Mouse (Mus musculus): Measurements from ENCODE around the gene Slco2a1. TPM values are rescaled to one million over a fixed set of nuclear protein-coding genes. Genes with fewer than 3 reads are reported as not detected.

Slco2a1 gene
- total and polyA plus RNA-seq, 3 experiments = 0.01 to 0.11 TPM; not detected in 1

GRCm38 (mm10) chr9:103113351-103113750 is 124.8 kb downstream of the Slco2a1 start:
- no peak for DNase-seq (ENCODE audit: low spot score)
- Histone ChIP-seq H3K27me3 (ENCODE audit: insufficient read depth, low read length) (peaks cover 49% of the 10 kb centered on the region), H3K36me3 (replicated peaks) (no peaks in the 10 kb centered on the region), H3K4me1 (ENCODE audit: insufficient read depth, low read depth, low read length) (no peaks in the 10 kb centered on the region), H3K4me3 (ENCODE audit: low read depth, low read length) (no peak overlapping the region), H3K9me3 (replicated peaks) (peaks cover 7% of the 10 kb centered on the region)
- TF ChIP-seq CTCF (IDR thresholded peaks at IDR 0.05; ENCODE audit: low read depth, low read length) (no peak), GATA2 (IDR thresholded peaks at IDR 0.05; ENCODE audit: borderline replicate concordance, low read depth, low read length) (no peak), TAL1 (conservative IDR thresholded peaks at IDR 0.05; ENCODE audit: low read depth, low read length) (no peak), POLR2AphosphoS5 (IDR thresholded peaks at IDR 0.05; ENCODE audit: insufficient replicate concordance, low read depth, low read length) (no peak), GATA1 (IDR thresholded peaks at IDR 0.05; ENCODE audit: borderline replicate concordance, low read length) (no peak)
- ATAC-seq (ENCODE audit: extremely low read depth, insufficient number of reproducible peaks, low FRiP score, poor library complexity, severe bottlenecking) = no peak

DNA sequence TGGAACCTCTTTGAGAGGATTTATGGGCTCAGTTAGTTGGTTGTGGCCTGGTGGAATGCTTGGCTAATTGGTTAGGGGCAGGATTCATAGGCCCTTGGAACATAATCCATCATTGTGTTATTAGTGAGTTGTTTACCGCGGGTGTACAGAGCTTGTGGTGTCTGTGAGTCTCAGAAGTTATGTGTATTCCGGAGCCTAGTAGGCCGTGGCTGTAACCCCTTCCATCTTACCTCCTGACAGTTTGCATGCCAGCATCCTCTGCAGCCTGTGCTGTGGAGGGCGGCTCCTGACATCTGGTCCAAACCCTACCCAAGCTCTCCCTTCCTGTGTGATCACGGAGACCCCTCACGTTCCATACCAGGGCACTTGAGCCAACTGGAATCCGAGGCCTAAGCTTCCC is 125.8 kb downstream of the Slco2a1 start:
- DNase-seq (ENCODE audit: low spot score) = no peak
- no peak for TF ChIP-seq GATA2 (IDR thresholded peaks at IDR 0.05; ENCODE audit: borderline replicate concordance, low read depth, low read length)
- ATAC-seq (ENCODE audit: extremely low read depth, insufficient number of reproducible peaks, low FRiP score, poor library complexity, severe bottlenecking) = no peak
- Histone ChIP-seq H3K27me3 (ENCODE audit: insufficient read depth, low read length) (peaks cover 58% of the 10 kb centered on the region), H3K4me3 (ENCODE audit: low read depth, low read length) (no peak overlapping the region), H3K9me3 (replicated peaks) (peaks cover 7% of the 10 kb centered on the region), H3K36me3 (replicated peaks) (no peaks in the 10 kb centered on the region), H3K4me1 (ENCODE audit: insufficient read depth, low read depth, low read length) (no peaks in the 10 kb centered on the region)

DNA sequence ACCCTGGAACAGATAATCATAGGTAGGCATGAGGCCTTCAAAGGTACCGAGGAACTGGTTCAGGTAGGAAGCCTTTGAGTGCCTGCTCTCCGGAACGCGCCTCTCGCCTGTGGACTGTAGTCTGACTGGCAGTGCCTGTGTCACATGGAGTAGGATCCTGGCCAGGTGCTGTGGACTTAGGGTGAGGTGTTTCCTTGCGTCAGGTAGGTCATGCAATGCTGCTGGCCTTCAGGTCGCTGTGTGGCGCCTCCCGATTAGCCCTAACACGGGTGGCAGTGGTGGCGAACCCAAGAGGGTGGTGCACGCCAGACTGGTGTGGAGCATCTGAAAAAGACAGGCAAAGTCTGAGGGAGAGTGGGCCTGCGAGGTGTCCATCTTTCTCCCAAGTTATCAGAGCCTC is 126.4 kb downstream of the Slco2a1 start:
- ATAC-seq (ENCODE audit: extremely low read depth, insufficient number of reproducible peaks, low FRiP score, poor library complexity, severe bottlenecking) (no peak), DNase-seq (ENCODE audit: low spot score) (no peak)
- H3K36me3 ChIP-seq (replicated peaks) = no peaks in the 10 kb centered on the region
- peaks cover 7% of the 10 kb centered on the region for H3K9me3 ChIP-seq (replicated peaks)
- TF ChIP-seq TAL1 (conservative IDR thresholded peaks at IDR 0.05; ENCODE audit: low read depth, low read length) (no peak), GATA2 (IDR thresholded peaks at IDR 0.05; ENCODE audit: borderline replicate concordance, low read depth, low read length) (no peak), GATA1 (IDR thresholded peaks at IDR 0.05; ENCODE audit: borderline replicate concordance, low read length) (no peak), CTCF (IDR thresholded peaks at IDR 0.05; ENCODE audit: low read depth, low read length) (no peak), POLR2AphosphoS5 (IDR thresholded peaks at IDR 0.05; ENCODE audit: insufficient replicate concordance, low read depth, low read length) (no peak)
- H3K27me3 ChIP-seq (ENCODE audit: insufficient read depth, low read length) = peaks cover 64% of the 10 kb centered on the region
- no peak overlapping the region for H3K4me3 ChIP-seq (ENCODE audit: low read depth, low read length)
- H3K4me1 ChIP-seq (ENCODE audit: insufficient read depth, low read depth, low read length) = no peaks in the 10 kb centered on the region

DNA sequence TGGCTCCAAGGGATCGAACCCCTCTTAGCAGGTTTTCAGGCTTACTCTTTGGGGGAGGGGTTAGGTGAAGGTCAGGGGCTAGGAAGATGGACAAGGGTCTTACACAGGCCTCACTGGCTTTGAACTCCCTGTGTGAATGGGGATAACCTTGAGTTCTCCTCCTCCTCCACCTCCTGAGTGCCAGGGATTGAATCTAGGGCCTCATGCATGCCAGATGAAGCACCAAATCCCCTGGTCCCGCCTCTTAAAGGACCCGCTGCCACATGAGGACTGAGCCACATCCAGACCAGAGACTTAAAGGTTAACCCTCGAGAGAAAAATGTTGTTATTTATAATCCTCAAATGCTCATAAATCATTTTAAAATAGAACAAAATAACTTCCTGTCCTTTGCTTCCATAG is 128.4 kb downstream of the Slco2a1 start:
- Histone ChIP-seq H3K4me3 (ENCODE audit: low read depth, low read length) (no peak overlapping the region), H3K9me3 (replicated peaks) (peaks cover 2% of the 10 kb centered on the region), H3K36me3 (replicated peaks) (no peaks in the 10 kb centered on the region), H3K4me1 (ENCODE audit: insufficient read depth, low read depth, low read length) (no peaks in the 10 kb centered on the region), H3K27me3 (ENCODE audit: insufficient read depth, low read length) (peaks cover 65% of the 10 kb centered on the region)
- TF ChIP-seq CTCF (IDR thresholded peaks at IDR 0.05; ENCODE audit: low read depth, low read length) = no peak
- TF ChIP-seq GATA2 (IDR thresholded peaks at IDR 0.05; ENCODE audit: borderline replicate concordance, low read depth, low read length) = no peak
- no peak for TF ChIP-seq GATA1 (IDR thresholded peaks at IDR 0.05; ENCODE audit: borderline replicate concordance, low read length)
- no peak for TF ChIP-seq POLR2AphosphoS5 (IDR thresholded peaks at IDR 0.05; ENCODE audit: insufficient replicate concordance, low read depth, low read length)
- TF ChIP-seq TAL1 (conservative IDR thresholded peaks at IDR 0.05; ENCODE audit: low read depth, low read length) = no peak
- DNase-seq (ENCODE audit: low spot score) = no peak
- ATAC-seq (ENCODE audit: extremely low read depth, insufficient number of reproducible peaks, low FRiP score, poor library complexity, severe bottlenecking) = no peak

DNA sequence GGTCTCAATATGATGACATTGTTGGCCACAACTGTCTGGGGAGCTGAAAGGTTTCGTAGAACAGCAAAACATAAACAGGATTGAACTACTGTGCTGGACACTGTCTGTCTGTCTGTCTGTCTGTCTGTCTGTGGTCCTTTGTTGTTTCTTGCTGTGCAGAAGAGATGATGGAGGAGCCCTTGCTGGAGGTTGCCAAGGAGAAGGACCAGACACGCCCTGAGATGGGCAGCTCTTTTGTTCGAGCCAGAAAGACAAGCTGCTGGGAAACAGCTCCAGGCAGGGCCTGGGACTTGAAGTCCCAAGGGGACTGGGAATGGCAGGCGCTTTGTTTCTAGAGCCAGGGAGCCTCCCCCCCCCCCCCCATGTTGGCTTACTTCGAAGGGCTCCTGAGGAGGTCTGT is 129.0 kb downstream of the Slco2a1 start:
- DNase-seq (ENCODE audit: low spot score) (no peak), ATAC-seq (ENCODE audit: extremely low read depth, insufficient number of reproducible peaks, low FRiP score, poor library complexity, severe bottlenecking) (no peak)
- H3K4me1 ChIP-seq (ENCODE audit: insufficient read depth, low read depth, low read length) = no peaks in the 10 kb centered on the region
- no peak for TF ChIP-seq CTCF (IDR thresholded peaks at IDR 0.05; ENCODE audit: low read depth, low read length)
- no peak for TF ChIP-seq GATA1 (IDR thresholded peaks at IDR 0.05; ENCODE audit: borderline replicate concordance, low read length)
- no peak for TF ChIP-seq POLR2AphosphoS5 (IDR thresholded peaks at IDR 0.05; ENCODE audit: insufficient replicate concordance, low read depth, low read length)
- TF ChIP-seq GATA2 (IDR thresholded peaks at IDR 0.05; ENCODE audit: borderline replicate concordance, low read depth, low read length) = no peak
- no peak for TF ChIP-seq TAL1 (conservative IDR thresholded peaks at IDR 0.05; ENCODE audit: low read depth, low read length)
- no peaks in the 10 kb centered on the region for H3K36me3 ChIP-seq (replicated peaks)
- peaks cover 60% of the 10 kb centered on the region for H3K27me3 ChIP-seq (ENCODE audit: insufficient read depth, low read length)
- H3K9me3 ChIP-seq (replicated peaks) = no peaks in the 10 kb centered on the region
- H3K4me3 ChIP-seq (ENCODE audit: low read depth, low read length) = no peak overlapping the region

- ATAC-seq (ENCODE audit: extremely low read depth, insufficient number of reproducible peaks, low FRiP score, poor library complexity, severe bottlenecking) (no peak), DNase-seq (ENCODE audit: low spot score) (no peak)
- Histone ChIP-seq H3K9me3 (replicated peaks) (no peaks in the 10 kb centered on the region), H3K4me3 (ENCODE audit: low read depth, low read length) (no peak overlapping the region), H3K27me3 (ENCODE audit: insufficient read depth, low read length) (peaks cover 57% of the 10 kb centered on the region), H3K36me3 (replicated peaks) (no peaks in the 10 kb centered on the region), H3K4me1 (ENCODE audit: insufficient read depth, low read depth, low read length) (no peaks in the 10 kb centered on the region)
- no peak for TF ChIP-seq CTCF (IDR thresholded peaks at IDR 0.05; ENCODE audit: low read depth, low read length)
- TF ChIP-seq GATA2 (IDR thresholded peaks at IDR 0.05; ENCODE audit: borderline replicate concordance, low read depth, low read length) = no peak
- no peak for TF ChIP-seq GATA1 (IDR thresholded peaks at IDR 0.05; ENCODE audit: borderline replicate concordance, low read length)
Observed at GRCm38 (mm10) chr9:103117951-103118350, 129.4 kb downstream of the Slco2a1 start.

GRCm38 (mm10) chr9:103118651-103119275 is 130.3 kb downstream of the Slco2a1 start:
- TF ChIP-seq GATA1 (IDR thresholded peaks at IDR 0.05; ENCODE audit: borderline replicate concordance, low read length) = no peak
- no peak for TF ChIP-seq CTCF (IDR thresholded peaks at IDR 0.05; ENCODE audit: low read depth, low read length)
- no peak for TF ChIP-seq GATA2 (IDR thresholded peaks at IDR 0.05; ENCODE audit: borderline replicate concordance, low read depth, low read length)
- TF ChIP-seq POLR2AphosphoS5 (IDR thresholded peaks at IDR 0.05; ENCODE audit: insufficient replicate concordance, low read depth, low read length) = no peak
- TF ChIP-seq TAL1 (conservative IDR thresholded peaks at IDR 0.05; ENCODE audit: low read depth, low read length) = no peak
- Histone ChIP-seq H3K4me1 (ENCODE audit: insufficient read depth, low read depth, low read length) (no peaks in the 10 kb centered on the region), H3K36me3 (replicated peaks) (no peaks in the 10 kb centered on the region), H3K27me3 (ENCODE audit: insufficient read depth, low read length) (peaks cover 56% of the 10 kb centered on the region), H3K4me3 (ENCODE audit: low read depth, low read length) (no peak overlapping the region), H3K9me3 (replicated peaks) (no peaks in the 10 kb centered on the region)
- ATAC-seq (ENCODE audit: extremely low read depth, insufficient number of reproducible peaks, low FRiP score, poor library complexity, severe bottlenecking) (no peak), DNase-seq (ENCODE audit: low spot score) (no peak)
